Mouse (Mus musculus) ES-Bruce4 (cell line): ENCODE data around the gene Flywch1.

Source experiments
- CTCF ChIP-seq: IDR thresholded peaks from one replicate; pipeline ENCODE4 v1.8.1; 2011; ENCODE audit warnings: low read depth, low read length
- EP300 ChIP-seq: IDR thresholded peaks from 2 replicates; pipeline ENCODE4 v1.6.1; 2011; ENCODE audit warnings: low read depth, low read length; ENCODE audit not compliant: insufficient read depth
- POLR2A ChIP-seq: IDR thresholded peaks from one replicate; pipeline ENCODE4 v1.8.1; 2011; ENCODE audit warnings: low read length; ENCODE audit not compliant: insufficient read depth

DNA sequence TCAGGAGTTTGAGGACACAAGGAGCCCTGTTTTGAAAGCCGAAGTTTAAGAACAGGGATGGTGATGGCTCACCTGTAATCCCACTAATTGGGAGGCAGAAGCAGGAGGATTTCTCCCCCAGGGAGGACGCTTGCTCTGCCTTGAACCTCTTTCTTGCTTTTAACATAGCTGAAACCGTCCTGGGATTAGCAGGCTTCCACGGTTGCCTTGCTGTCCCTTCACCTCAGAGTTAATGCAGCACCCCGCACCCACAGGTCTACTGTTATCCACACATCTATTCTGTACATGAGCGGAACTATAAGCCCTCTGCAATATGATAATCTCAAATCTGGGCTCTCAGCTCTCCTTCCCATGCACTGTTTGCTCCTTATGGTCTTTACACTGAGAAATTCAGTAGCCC, 2.3 kb upstream of the Flywch1 start:
- TF ChIP-seq EP300: no peak
- TF ChIP-seq CTCF: no peak
- TF ChIP-seq POLR2A: no peak
